Mouse (Mus musculus) spleen, adult 2 months (tissue): ENCODE data around the gene Grid2ip. TPM values are rescaled to one million over a fixed set of nuclear protein-coding genes. Genes with fewer than 3 reads are reported as not detected.

ENCODE experiments used
- DNase-seq, 2 experiments: peaks; one replicate each; pipeline versions ENCODE4 v3.0.0 to v3.0.0-alpha.2; 2012 to 2021; ENCODE audit warnings: low spot score in 2 of 2, low read depth in 1 of 2
- H3K27ac ChIP-seq: fragments of 200-500 bp; 2 replicates; pipeline ENCODE4 v1.5.1; 2012; ENCODE audit warnings: low read length, inconsistent platforms; ENCODE audit not compliant: insufficient read depth
- H3K27me3 ChIP-seq: fragments of 200-500 bp; 2 replicates; pipeline ENCODE4 v1.6.1; 2012; ENCODE audit warnings: mild to moderate bottlenecking, moderate library complexity, low read length, inconsistent platforms; ENCODE audit not compliant: control insufficient read depth, insufficient read depth
- H3K36me3 ChIP-seq: fragments of 200-500 bp; 2 replicates; pipeline ENCODE4 v1.6.1; 2012; ENCODE audit warnings: mild to moderate bottlenecking, low read length, inconsistent platforms; ENCODE audit not compliant: control insufficient read depth, insufficient read depth
- H3K4me1 ChIP-seq: fragments of 200-500 bp; 2 replicates; pipeline ENCODE4 v1.6.1; 2011; ENCODE audit warnings: inconsistent platforms; ENCODE audit not compliant: control insufficient read depth, insufficient read depth, insufficient read length
- H3K4me3 ChIP-seq: fragments of 200-500 bp; 2 replicates; pipeline ENCODE4 v1.5.1; 2011; ENCODE audit warnings: mild to moderate bottlenecking, inconsistent platforms; ENCODE audit not compliant: insufficient read depth, insufficient read length; ENCODE audit errors: extremely low read depth
- CTCF ChIP-seq: fragments of 200-500 bp; IDR thresholded peaks from 2 replicates; pipeline ENCODE4 v1.5.1; 2011; ENCODE audit warnings: mild to moderate bottlenecking, inconsistent platforms; ENCODE audit not compliant: insufficient read depth, insufficient read length, insufficient replicate concordance; ENCODE audit errors: extremely low read depth
- POLR2A ChIP-seq: fragments of 200-500 bp; IDR thresholded peaks from 2 replicates; pipeline ENCODE4 v1.6.1; 2011; ENCODE audit warnings: low read depth, low read length, inconsistent platforms
- WGBS: fragments of 180-500 bp; shearing (Covaris S2); methylation state at CpG from one replicate; pipeline ENCODE4 v1.1.7; 2018; 5-methylcytosine and 5-hydroxymethylcytosine counted together
- polyA plus RNA-seq: library from polyadenylated mRNA; depleted of rRNA; stranded (reverse); fragments of >200 nt; gene quantifications from 2 replicates; pipeline ENCODE4 v1.2.3, GENCODE M21; 2012

Grid2ip gene
- polyA plus RNA-seq, 1 experiment, result not detected

GRCm38 (mm10) chr5:143335089-143335460 lies 22.1 kb upstream of the Grid2ip start:
- WGBS, result 73% methylated on average over 7 of the region's 7 CpGs
- H3K4me3 ChIP-seq, result no peak overlapping the region
- TF ChIP-seq CTCF (no peak), POLR2A (no peak)
- no peak for DNase-seq
- no peak overlapping the region for H3K27ac ChIP-seq
- no peaks in the 10 kb centered on the region for H3K27me3 ChIP-seq
- H3K4me1 ChIP-seq, result 0 out of 2 replicates have a peak, but pooled peaks cover 4% of the 10 kb centered on the region
- H3K36me3 ChIP-seq, result no peaks in the 10 kb centered on the region

- no peak for TF ChIP-seq POLR2A
- no peak for TF ChIP-seq CTCF
- Histone ChIP-seq H3K36me3 (no peaks in the 10 kb centered on the region), H3K4me3 (no peak overlapping the region), H3K27ac (no peak overlapping the region), H3K27me3 (no peaks in the 10 kb centered on the region), H3K4me1 (0 out of 2 replicates have a peak, but pooled peaks cover 4% of the 10 kb centered on the region)
- 69% methylated on average over 6 of the region's 6 CpGs for WGBS
- DNase-seq, result no peak
These were observed 20.6 kb upstream of the Grid2ip start for GRCm38 (mm10) chr5:143336559-143336958.

- Histone ChIP-seq H3K27ac (no peak overlapping the region), H3K27me3 (no peaks in the 10 kb centered on the region), H3K36me3 (no peaks in the 10 kb centered on the region), H3K4me3 (no peak overlapping the region), H3K4me1 (0 out of 2 replicates have a peak, but pooled peaks cover 2% of the 10 kb centered on the region)
- DNase-seq, result no peak
- TF ChIP-seq CTCF, result no peak
- no peak for TF ChIP-seq POLR2A
- 47% methylated on average over 6 of the region's 6 CpGs for WGBS
These were observed 17.5 kb upstream of the Grid2ip start for GRCm38 (mm10) chr5:143339603-143340002.

- H3K4me1 ChIP-seq, result no peaks in the 10 kb centered on the region
- WGBS, result 80% methylated on average over 8 of the region's 8 CpGs
- no peaks in the 10 kb centered on the region for H3K36me3 ChIP-seq
- no peak overlapping the region for H3K4me3 ChIP-seq
- no peak overlapping the region for H3K27ac ChIP-seq
- TF ChIP-seq CTCF, result no peak
- no peak for TF ChIP-seq POLR2A
- H3K27me3 ChIP-seq, result no peaks in the 10 kb centered on the region
- no peak for DNase-seq
These were observed 10.8 kb upstream of the Grid2ip start for GRCm38 (mm10) chr5:143346367-143346766.

GRCm38 (mm10) chr5:143356017-143356416 lies 1.1 kb upstream of the Grid2ip start:
- no peak overlapping the region for H3K4me3 ChIP-seq
- no peak overlapping the region for H3K27ac ChIP-seq
- TF ChIP-seq POLR2A, result no peak
- no peak for TF ChIP-seq CTCF
- no peaks in the 10 kb centered on the region for H3K36me3 ChIP-seq
- no peaks in the 10 kb centered on the region; the same call in 1 of the 2 replicates for H3K4me1 ChIP-seq
- WGBS, result 32% methylated on average over 5 of the region's 5 CpGs
- peaks cover 3% of the 10 kb centered on the region; the same call in 1 of the 2 replicates for H3K27me3 ChIP-seq
- DNase-seq, result no peak

- TF ChIP-seq POLR2A (no peak), CTCF (no peak)
- DNase-seq, result no peak
- H3K27me3 ChIP-seq, result peaks cover 5% of the 10 kb centered on the region; the same call in 1 of the 2 replicates
- H3K27ac ChIP-seq, result no peak overlapping the region
- no peak overlapping the region for H3K4me3 ChIP-seq
- H3K4me1 ChIP-seq, result no peaks in the 10 kb centered on the region; the same call in 1 of the 2 replicates
- 7% methylated on average over 28 of the region's 28 CpGs for WGBS
- no peaks in the 10 kb centered on the region for H3K36me3 ChIP-seq
These were observed 426 bp downstream of the Grid2ip start for GRCm38 (mm10) chr5:143357564-143357963.

- Histone ChIP-seq H3K4me3 (no peak overlapping the region), H3K27me3 (peaks cover 8% of the 10 kb centered on the region), H3K36me3 (no peaks in the 10 kb centered on the region), H3K27ac (no peak overlapping the region), H3K4me1 (no peaks in the 10 kb centered on the region; the same call in 1 of the 2 replicates)
- WGBS, result 30% methylated on average over 7 of the region's 7 CpGs
- TF ChIP-seq POLR2A, result no peak
- TF ChIP-seq CTCF, result no peak
- DNase-seq, result no peak
These were observed 2.1 kb downstream of the Grid2ip start for GRCm38 (mm10) chr5:143359263-143359662.
